Mouse (Mus musculus): ENCODE results near the gene Olfr1302. TPM values are rescaled to one million over a fixed set of nuclear protein-coding genes. Genes with fewer than 3 reads are reported as not detected.

Olfr1302 gene
- not detected for total RNA-seq (2021)
- long read RNA-seq, experiment 1 = 0 reads
- long read RNA-seq, experiment 2 = 0 reads

GRCm38 (mm10) chr2:111777129-111777528, at the start of gene Olfr1302:
Gene Olfr1302, plus strand, starts transcription at chr2:111777429.
- DNase-seq (ENCODE audit: low spot score) = no peak

GRCm38 (mm10) chr2:111750706-111751105, 26.5 kb upstream of the Olfr1302 start, which contains the start of gene Olfr1301:
Gene Olfr1301, plus strand, starts transcription at chr2:111751006.
- no peak for DNase-seq (ENCODE audit: low spot score)

- no peak for DNase-seq (ENCODE audit: low spot score)
Observed at GRCm38 (mm10) chr2:111812936-111813335, 35.7 kb downstream of the Olfr1302 start.

GRCm38 (mm10) chr2:111820240-111820639, 43.0 kb downstream of the Olfr1302 start, which contains the start of gene Olfr1303:
Gene Olfr1303, minus strand, starts transcription at chr2:111820340.
- no peak for DNase-seq (ENCODE audit: low spot score)

Other genes starting within 250 kb of the Olfr1302 start
- not detected for gene Olfr1294, start 237.1 kb upstream of the Olfr1302 start, total RNA-seq (2021)
- gene Olfr1295, start 207.7 kb upstream of the Olfr1302 start, total RNA-seq (2021) = not detected
- gene Olfr1297, start 150.9 kb upstream of the Olfr1302 start, total RNA-seq (2021) = not detected
- gene Olfr1298, start 128.2 kb upstream of the Olfr1302 start, total RNA-seq (2021) = not detected
- gene Olfr1299, start 116.0 kb upstream of the Olfr1302 start, total RNA-seq (2021) = not detected
- gene Olfr1301, start 26.4 kb upstream of the Olfr1302 start, total RNA-seq (2021) = not detected
- not detected for gene Olfr1303, start 42.9 kb downstream of the Olfr1302 start, total RNA-seq (2021)
- gene Olfr1305, start 99.7 kb downstream of the Olfr1302 start, total RNA-seq (2021) = not detected
- gene Olfr1306, start 138.8 kb downstream of the Olfr1302 start, total RNA-seq (2021) = not detected
- gene Olfr1307, start 172.0 kb downstream of the Olfr1302 start, total RNA-seq (2021) = not detected
- gene Olfr1308, start 187.5 kb downstream of the Olfr1302 start, total RNA-seq (2021) = not detected
- gene Olfr1309, start 212.9 kb downstream of the Olfr1302 start, total RNA-seq (2021) = not detected
- not detected for gene Olfr1310, start 235.3 kb downstream of the Olfr1302 start, total RNA-seq (2021)
- not detected for gene Olfr1311, start 247.0 kb downstream of the Olfr1302 start, total RNA-seq (2021)